Mouse (Mus musculus) CH12.LX (cell line): ENCODE results near the gene Rasip1.

Experiments used
- CHD2 ChIP-seq: IDR thresholded peaks from 2 replicates; pipeline ENCODE4 v1.6.1; 2011; ENCODE audit warnings: low read length, improper control_type of control experiment
- CTCF ChIP-seq, 2 experiments: IDR thresholded peaks in 1 of 2; conservative IDR thresholded peaks in 1 of 2; 2 replicates each; pipeline ENCODE4 v1.5.1; 2011 to 2012; ENCODE audit warnings: low read depth in 2 of 2, low read length in 2 of 2, improper control_type of control experiment in 1 of 2, inconsistent platforms in 1 of 2, mild to moderate bottlenecking in 1 of 2, moderate library complexity in 1 of 2
- EP300 ChIP-seq: IDR thresholded peaks from 2 replicates; pipeline ENCODE4 v1.6.1; 2011; ENCODE audit warnings: low read length, improper control_type of control experiment
- ETS1 ChIP-seq: conservative IDR thresholded peaks from 2 replicates; pipeline ENCODE4 v1.6.1; 2012; ENCODE audit warnings: low read depth, mild to moderate bottlenecking, inconsistent platforms, low read length, improper control_type of control experiment, moderate library complexity
- POLR2A ChIP-seq: IDR thresholded peaks from 2 replicates; pipeline ENCODE4 v1.6.1; 2011; ENCODE audit warnings: low read depth, mild to moderate bottlenecking, improper control_type of control experiment, low read length
- POLR2AphosphoS2 ChIP-seq: IDR thresholded peaks from 2 replicates; pipeline ENCODE4 v1.6.1; 2011; ENCODE audit warnings: low read depth, low read length, improper control_type of control experiment

- no peak for TF ChIP-seq POLR2A
- no peak for TF ChIP-seq CTCF (conservative IDR thresholded peaks at IDR 0.05 in 1 of 2, IDR thresholded peaks at IDR 0.05 in 1 of 2; ENCODE audit: low read depth in 2 of 2, low read length in 2 of 2)
- TF ChIP-seq ETS1, result no peak
- no peak for TF ChIP-seq EP300
- TF ChIP-seq POLR2AphosphoS2, result no peak
- TF ChIP-seq CHD2, result no peak
Measured at GRCm38 (mm10) chr7:45623507-45623906, 3.8 kb upstream of the Rasip1 start.
